Mouse (Mus musculus): Measurements from ENCODE around the gene Gm5460.

Gene Gm5460

DNA sequence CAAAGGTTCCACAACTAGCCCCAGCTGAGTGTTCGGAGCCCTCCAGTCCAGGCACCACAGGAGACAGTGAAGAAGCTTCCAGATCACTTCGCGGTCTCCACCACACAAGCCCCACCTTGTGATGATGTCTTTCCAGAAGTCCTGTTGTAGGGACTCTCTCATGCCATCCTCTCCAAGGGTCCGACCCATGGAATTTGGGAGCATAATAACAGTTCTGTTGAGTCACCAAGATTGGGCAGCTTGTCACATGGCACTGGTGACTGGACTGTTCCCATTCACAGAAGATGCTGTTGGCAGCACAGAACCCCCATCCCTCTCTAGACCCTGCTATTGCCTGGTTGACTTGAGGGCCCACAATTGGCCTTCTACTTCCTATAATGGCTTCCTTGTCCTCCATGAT lies at the start of gene Gm5460:
Gene Gm5460, plus strand, starts transcription at position 378 of the 400 bp plus-strand sequence.
- DNase-seq, result no peak

DNA sequence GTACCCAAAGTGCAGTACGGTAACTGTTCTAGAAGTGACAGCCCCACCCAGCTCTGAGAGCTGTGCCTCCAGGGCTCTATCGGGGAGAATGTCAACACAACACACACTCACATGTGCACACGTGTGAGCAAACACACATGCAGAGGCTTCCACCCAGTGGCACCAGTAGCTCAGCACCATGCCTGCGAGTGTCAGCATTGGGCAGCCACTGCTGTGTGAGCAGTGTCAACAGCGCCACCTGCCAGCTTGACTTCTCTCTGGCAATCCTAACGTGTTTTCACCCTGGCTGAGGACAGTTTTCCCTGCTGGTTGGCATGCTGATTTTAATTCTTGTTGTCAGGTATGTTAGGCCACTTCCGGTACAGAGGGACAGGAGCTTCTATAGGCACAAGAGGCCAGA lies 43.9 kb upstream of the Gm5460 start:
- peak; percentile 56 for DNase-seq

- peak; percentile 8 for DNase-seq
Measured at GRCm38 (mm10) chr14:33974752-33975151, 41.8 kb upstream of the Gm5460 start.

DNA sequence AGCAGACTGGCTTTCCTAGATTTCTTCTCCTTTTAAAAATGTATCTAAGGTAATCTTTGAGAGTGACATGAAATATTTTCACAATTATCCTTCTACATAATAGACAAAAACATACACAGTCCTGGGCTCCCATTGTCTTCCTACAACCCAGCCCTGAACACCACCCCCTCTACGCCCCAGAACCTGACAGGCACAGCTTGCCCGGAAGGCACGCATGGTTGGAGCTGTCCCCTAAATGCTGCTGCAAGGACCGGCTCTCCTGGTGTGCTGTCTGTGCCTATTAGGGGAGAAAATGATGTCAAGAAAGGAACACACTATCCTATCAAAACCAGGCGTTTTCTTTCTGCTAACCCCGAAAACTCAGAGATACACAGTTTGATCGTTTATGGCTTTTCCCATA lies 38.8 kb upstream of the Gm5460 start:
- DNase-seq, result peak; percentile 18

DNA sequence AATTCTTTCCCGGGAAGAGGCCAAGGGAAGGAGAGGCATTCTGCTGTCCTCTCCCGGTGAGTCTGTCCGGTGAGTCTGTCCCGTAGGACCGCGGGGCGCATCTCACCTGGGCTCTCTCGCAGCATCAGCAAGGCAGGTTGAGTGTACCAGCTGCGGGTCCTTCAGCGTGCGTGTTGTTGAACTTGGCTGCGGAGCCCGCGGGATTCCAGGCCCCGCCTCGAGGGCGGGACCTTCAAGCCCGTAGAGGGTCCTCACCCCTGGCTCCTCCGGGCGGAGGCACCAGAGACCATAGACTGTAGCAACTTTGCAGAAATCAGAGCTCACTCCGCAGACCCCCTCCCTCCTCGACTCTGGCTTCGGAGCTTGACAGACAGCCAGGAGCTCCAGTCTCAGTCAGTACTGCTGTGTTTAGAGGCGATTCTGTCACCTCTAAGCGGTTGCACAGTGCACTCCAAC lies 37.9 kb upstream of the Gm5460 start, which contains the start of gene Zfp488:
Gene Zfp488, minus strand, starts transcription at position 161 of the 456 bp plus-strand sequence.
- peak; percentile 73 for DNase-seq

DNA sequence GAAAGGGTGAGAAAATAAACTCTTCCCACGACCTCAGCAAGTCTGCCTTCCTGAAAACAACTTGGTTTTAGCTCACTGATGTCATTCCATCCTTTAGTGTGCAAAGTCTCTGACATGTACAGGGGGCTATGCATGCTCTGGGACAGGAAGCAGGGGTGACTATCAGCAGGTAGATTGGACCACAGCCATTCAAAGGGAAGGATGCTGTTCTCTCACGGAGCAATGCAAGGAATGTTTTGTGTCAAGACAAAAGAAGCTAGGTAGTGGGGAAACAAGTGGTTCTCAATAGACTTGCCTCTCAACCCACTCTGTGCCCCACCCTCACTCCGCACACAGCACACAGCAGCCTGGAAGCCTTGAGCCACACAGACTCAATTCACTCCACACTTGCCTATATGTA lies 27.4 kb upstream of the Gm5460 start:
- DNase-seq, result no peak

- DNase-seq, result no peak
Measured at GRCm38 (mm10) chr14:33991971-33992370, 24.6 kb upstream of the Gm5460 start.

GRCm38 (mm10) chr14:33993051-33993450 lies 23.5 kb upstream of the Gm5460 start:
- no peak for DNase-seq

- no peak for DNase-seq
Measured at GRCm38 (mm10) chr14:33993521-33994289, 22.9 kb upstream of the Gm5460 start.

DNA sequence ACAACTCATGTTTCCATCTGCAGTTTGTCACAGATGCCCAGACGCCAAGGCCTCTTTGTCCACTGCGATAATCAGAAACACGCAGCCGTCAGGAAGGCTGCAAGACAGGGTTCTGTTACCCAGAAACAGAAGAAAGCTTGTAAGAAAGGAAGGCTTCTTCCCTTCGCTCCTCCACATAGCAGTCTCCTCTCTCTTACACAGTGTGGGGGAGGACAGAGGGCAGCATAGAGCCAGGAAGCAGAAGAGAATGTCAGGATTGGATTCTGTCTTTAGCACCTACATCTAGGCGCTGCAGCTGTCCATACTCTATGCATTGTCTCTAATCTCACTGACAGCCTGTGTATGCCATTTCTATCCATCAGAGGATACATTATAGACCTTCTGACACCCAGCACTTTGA lies 19.1 kb upstream of the Gm5460 start:
- DNase-seq, result peak; percentile 11

DNA sequence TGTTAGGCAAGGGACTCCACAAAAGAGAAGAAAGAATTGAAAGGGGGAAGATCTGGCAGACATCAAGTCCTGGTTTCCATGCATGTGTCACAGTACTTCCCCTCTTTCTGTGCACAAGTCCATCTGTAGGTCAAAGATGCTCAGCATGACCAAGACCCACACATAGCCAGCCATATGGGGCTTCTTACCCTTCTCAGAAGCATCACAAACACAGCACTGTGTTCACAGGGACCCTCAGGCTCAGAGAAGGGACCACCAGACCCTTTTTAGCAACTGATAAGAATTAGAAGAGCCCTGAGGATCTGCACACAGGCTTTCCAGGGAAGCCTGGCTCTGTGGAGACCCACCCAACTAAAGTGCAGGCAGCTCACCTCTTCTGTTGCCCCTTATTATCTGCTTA lies 16.5 kb upstream of the Gm5460 start:
- DNase-seq, result no peak

GRCm38 (mm10) chr14:34001445-34001844 lies 15.1 kb upstream of the Gm5460 start:
- no peak for DNase-seq

DNA sequence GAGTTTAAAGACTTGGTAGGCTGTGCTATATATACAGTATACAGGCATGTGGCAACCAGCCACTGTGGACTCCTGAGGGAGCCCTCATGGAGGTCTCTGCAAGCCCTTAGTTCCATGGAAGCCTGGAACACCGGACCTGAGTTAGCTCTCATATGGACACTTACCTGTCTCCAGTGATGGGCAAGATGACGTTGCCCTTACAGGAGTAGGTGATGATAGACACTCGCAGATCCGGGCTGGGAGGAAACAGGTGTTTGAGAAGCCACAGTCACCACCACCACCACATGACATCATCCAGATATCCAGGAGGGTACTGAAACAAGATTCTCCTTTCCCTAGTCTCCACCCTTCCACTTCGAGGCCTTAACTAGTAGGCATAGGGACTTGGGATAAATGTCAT lies 14.2 kb upstream of the Gm5460 start:
- DNase-seq, result no peak

DNA sequence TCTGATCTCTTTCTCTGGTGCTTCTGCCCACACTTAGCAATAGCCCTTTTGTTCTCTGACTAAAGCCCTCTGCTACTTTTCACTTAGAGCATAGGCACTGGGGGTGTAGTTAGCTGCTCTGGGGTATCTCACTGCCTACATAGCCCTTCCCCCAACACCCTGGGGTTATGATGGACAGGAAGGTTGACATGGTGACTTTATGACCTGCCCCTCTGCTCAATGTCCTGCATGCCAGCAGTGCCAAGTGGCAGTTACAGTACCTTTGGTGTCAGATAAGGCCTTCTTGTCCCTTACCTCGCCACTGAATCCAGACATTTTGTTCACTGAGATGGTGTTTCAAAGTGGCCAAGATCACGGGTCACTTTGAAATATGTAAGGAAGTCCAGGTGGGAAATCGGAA lies 1.5 kb upstream of the Gm5460 start, which contains the start of gene Gm30083:
Gene Gm30083, minus strand, starts transcription at position 120 of the 400 bp plus-strand sequence.
- DNase-seq, result no peak

DNA sequence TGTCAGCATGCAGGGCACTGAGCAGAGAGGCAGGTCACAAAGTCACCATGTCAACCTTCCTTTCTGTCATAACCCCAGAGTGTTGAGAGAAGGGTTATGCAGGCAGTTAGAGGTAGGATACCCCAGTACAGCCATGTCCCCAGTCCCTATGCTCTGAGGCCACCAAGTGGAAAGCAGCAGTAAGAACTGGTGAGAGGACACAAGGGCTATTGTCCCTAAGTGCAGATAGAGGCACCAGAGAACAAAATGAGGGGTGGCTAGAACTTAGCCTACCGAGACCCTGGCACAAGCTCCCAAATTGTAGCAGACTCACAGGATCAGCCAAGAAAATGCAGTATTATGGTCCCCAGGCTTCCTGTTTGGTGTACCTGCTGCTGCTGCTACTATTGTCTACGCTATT lies 380 bp downstream of the Gm5460 start:
- no peak for DNase-seq

GRCm38 (mm10) chr14:34026710-34027109 lies 10.2 kb downstream of the Gm5460 start:
- DNase-seq, result no peak

DNA sequence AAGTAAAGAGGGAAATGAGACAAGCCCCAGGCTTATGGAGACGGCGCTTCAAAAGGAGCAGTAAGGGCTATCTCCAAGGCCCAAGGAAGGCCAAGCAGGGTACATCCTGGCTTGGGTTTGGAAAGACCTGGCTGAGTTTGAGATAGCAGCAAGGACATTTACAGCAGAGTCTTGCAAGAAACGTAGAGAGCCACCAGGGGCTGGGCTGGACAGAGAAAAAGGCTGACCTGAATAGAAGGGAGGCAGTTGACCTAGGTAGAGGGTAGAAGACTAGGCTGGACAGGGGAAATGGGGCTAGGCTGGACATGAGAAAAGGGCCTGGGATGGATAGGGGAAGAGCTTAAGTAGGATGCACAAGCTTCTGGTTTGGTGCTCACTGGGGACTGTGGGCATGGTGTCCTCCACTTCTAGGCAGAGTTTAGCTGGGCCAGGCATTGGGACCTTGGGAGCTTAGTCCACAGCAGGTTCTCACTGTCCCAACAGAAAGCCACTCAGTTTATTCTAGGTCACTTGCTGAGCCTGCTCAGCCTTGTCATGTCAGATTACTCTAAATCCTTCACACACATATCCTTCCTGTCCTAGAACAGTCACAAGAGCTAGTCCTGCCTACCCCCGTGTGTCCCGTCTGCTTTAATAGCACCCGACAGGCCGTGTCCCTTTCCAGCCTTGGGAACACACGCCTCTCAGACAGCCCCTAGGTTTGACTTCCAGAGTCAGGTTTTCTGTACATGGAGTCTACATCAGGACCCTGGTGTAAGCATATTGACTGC lies 17.5 kb downstream of the Gm5460 start:
- no peak for DNase-seq

DNA sequence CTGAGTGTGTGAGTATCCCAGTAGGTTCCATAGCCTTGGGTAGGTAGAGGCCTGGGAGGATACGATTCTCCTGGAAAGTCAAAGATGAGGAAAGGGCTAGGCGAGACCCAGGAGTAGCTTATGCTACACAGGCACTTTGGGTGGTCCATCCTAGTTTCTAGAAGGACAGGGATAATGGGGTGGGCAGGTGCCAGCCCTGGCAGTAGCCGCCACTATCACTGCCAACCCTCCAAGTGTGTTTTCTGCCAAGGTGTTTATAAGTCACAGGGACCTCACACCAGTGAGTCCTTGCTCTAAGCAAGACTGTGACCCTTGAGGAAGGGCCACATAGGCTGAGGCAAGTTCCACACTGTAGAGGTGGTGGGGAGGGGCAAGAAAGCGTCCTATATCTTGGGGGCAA lies 24.7 kb downstream of the Gm5460 start:
- DNase-seq, result no peak

- no peak for DNase-seq
Measured at GRCm38 (mm10) chr14:34043341-34043740, 26.8 kb downstream of the Gm5460 start.

DNA sequence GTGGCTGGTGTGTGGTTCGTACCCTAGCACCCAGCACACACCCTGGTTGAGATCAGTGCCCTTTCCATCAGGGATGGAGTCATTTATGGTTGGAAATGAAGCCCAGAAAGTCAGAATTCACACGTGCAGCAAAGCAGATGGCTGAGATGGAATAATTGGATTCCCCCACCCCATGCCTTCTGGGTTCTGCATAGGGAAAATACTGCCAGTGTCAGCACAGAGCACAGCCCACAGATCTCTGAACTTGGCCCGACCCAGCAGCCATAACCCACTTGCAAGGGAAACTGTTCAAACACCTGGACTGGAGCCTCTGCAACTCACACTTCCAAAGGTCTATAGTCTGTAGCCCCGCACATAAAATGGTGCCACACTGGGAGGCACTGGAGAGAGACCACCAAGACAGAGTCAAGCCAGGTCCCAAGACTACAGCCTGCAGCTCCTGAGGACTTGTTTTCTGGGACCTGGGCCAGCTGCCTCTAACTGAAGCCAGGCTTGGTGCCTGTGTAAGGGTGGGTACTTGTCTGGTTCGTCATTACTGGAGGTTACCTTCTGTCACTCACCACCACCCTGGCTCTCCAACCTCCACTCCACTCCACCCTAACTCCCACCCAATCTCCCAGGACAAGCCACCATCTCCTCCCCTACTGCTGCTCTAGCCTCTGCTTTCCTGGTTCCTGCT lies 33.7 kb downstream of the Gm5460 start:
- no peak for DNase-seq

DNA sequence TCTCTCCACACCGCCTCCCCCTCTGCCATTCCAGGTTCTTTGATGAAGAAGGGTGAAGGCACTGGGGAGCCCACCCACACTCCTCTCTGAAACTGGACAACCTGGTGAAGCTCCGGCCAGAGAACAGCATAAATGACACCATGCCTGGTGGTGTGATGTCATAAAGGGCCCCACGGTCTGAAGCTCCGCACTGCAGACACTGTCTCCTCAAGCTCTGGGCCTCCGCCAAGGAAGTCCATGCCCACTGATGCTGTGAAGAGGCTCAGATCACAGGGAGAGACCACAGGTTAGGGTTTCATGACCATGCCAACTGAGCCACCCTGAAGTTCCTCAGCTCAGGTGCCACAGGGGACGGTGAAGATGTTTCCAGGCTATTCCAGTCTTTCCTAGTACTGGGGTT lies 36.0 kb downstream of the Gm5460 start, which contains the start of gene Antxrl:
Gene Antxrl, plus strand, starts transcription at position 192 of the 400 bp plus-strand sequence.
- DNase-seq, result no peak

- peak; percentile 14 for DNase-seq
Measured at GRCm38 (mm10) chr14:34071665-34072064, 55.1 kb downstream of the Gm5460 start.

DNA sequence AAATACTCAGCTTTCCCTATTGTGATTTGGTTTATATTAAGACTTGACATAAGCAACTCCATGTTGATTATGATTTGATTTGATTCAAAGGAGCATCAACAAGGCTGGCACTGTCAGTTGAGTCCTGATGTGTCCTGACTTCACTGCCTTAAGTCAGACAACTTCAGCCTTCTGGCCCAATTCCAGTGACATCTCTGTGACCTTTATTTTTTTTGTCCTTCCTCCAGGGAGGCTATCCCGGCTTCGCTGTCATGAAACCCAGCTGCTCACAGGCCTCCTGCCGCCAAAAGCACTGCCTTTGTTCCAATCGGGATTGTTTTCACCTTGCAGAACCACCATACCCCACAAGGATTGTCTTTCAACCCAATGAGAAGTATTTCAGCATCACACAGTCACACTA lies 58.8 kb downstream of the Gm5460 start:
- no peak for DNase-seq
